Mouse (Mus musculus) Muller cell, postnatal 12 days (primary cell): ENCODE data around the gene Zfp30.

Experiments
- DNase-seq: peaks from one replicate; pipeline ENCODE4 v3.0.0-alpha.2; 2015; ENCODE audit errors: inconsistent ontology term

Zfp30 gene

DNA sequence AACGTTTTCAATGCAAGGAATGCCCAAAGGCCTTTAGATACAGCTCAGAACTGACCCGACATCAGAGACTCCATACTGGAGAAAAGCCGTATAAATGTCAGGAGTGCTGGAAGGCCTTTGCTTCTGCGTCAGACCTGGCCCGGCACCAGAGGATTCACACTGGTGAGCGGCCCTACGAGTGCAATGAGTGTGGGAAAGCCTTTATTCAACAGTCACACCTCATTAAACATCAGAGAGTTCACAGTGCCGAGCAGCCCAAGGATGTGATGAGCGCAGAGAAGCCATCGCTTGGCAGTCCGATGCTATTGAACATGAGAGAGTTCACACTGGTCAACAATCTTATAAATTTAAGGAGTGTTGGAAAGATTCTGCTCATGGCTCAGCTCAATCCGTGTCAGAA lies 46.0 kb downstream of the Zfp30 start:
- DNase-seq: no peak

DNA sequence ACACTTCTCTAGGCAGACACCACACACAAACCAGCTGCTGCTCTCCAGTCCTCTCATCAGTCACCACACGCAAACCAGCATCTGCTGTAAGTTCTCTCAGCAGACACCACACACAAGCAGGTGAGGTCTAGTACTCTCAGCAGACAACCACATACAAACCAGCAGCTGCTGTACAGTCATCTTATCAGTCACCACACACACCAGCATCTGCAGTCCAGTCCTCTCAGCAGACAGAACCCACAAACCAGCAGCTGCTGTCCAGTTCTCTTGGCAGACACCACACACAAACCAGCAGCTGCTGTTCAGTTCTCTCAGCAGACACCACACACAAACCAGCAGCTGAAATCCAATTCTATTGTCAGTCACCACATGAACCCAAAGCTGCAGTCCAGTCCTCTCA lies 53.0 kb downstream of the Zfp30 start:
- DNase-seq: no peak

DNA sequence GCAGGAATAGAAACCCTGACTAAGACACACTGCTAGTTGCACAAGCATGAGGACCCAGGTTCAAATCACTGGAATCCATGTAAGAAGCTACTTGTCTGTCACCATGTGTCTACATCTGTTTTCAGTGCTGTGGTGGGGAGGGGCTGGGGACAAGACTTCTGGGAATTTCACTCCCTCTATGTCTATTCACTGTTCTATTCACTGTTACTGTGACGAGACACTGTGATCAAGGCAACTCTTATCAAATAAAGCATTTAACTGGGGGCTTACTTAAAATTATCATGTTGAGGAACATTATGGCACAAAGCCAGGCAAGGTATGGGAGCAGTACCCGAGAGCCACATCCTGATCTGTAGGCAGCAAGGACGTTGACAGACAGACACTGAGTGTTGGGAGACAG lies 55.5 kb downstream of the Zfp30 start:
- DNase-seq: no peak

DNA sequence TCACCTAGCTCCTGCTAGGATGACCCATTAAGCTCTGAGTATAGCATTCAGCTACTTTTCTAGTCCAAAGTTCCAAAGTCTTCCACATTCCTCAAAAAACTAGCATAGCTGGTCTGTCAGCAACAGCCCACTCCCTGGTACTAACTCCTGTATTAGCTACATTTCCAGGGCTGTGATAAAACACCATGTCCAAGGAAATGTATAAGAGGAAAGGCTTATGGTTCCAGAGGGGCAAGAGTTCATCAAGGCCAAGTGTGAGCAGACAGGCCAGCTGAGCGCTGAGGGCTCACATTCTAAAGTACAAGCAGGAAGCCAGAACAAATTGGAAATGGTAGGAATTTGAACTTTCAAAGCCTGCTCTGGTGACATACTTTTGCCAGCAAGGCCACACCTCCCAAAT lies 58.3 kb downstream of the Zfp30 start:
- peak; percentile 21 for DNase-seq
